Mouse (Mus musculus): Measurements from ENCODE around the gene Swi5. TPM values are rescaled to one million over a fixed set of nuclear protein-coding genes. Genes with fewer than 3 reads are reported as not detected.

Swi5 gene
- total RNA-seq, 2 experiments from 2014 or later: 320 to 438 TPM

DNA sequence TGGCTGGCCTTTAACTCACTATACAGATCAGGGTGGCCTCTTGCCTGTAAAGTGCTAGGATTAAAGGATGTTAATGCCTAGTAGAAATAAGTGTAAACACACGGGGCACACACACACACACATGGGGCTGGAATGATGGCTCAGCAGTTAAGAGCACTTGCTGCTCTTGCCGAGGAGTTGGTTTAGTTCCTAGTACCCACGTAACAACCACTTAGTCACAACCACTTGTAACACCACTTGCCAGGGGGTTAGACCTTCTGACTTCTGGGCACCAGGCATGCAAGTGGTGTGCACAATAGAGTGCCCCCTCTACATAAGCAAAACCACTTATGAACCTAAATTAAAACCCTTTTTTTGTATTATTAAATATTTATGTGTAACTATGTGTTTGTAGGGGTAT, 3.9 kb downstream of the Swi5 start:
- ATAC-seq (replicated peaks; ENCODE audit: low FRiP score, low TSS enrichment, poor library complexity, severe bottlenecking): no peak

DNA sequence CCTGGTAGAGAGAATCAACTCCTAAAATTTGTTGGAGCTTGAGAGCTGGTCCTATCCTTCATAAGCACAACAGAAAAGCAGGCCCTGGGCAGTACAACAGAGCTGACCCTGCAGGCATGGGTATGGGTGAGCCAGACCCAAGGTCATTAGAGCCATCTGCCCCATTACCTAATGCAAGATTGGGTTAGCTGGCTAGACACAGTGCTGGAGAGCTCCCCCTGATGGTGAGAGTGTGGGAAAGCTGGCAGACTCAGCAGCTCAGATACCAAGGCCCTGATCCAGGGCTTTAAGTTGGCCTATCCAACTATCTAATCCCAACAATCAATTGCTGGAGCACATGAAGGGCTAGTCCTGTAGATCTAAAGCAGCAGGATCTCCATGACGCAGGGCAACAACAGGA, 5.1 kb downstream of the Swi5 start:
- ATAC-seq (replicated peaks; ENCODE audit: low FRiP score, low TSS enrichment, poor library complexity, severe bottlenecking): peak; percentile 90

DNA sequence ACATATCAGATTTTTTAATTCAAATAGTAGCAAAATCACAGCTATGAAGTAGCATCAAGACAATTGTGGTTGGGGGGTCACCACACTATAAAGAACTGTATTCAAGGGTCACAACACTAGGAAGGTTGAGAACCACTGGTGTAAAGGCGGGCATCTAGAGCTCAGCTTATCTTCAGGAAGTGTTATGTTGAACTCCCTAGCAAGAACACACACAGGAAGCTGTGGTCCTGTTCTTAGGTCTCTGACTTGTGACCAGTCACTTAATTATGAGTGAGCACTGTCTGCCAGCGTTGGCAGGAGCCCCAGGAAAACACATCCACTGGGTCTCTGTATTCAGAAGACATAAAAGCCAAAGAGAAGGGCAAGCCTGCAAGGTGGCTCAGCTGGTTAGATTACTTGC, 5.6 kb downstream of the Swi5 start:
- no peak for ATAC-seq (replicated peaks; ENCODE audit: low FRiP score, low TSS enrichment, poor library complexity, severe bottlenecking)

DNA sequence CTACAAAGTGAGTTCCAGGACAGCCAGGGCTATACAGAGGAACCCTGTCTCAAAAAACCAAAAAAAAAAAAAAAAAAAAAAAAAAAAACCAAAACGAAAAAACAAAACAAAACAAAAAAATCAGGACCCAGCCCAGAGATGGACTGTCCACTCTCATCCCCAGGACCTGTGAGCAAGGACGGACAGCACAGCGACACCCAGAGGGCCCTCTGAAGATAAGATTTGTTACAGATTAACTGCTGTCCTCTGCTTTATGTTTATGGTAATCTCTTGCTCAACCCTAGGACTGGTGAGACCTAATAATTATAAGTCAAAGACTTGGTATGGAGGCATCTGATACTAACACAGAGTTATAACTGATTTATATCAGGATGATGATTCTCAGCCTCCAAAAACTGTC, 12.1 kb downstream of the Swi5 start:
- no peak for ATAC-seq (replicated peaks; ENCODE audit: low FRiP score, low TSS enrichment, poor library complexity, severe bottlenecking)

DNA sequence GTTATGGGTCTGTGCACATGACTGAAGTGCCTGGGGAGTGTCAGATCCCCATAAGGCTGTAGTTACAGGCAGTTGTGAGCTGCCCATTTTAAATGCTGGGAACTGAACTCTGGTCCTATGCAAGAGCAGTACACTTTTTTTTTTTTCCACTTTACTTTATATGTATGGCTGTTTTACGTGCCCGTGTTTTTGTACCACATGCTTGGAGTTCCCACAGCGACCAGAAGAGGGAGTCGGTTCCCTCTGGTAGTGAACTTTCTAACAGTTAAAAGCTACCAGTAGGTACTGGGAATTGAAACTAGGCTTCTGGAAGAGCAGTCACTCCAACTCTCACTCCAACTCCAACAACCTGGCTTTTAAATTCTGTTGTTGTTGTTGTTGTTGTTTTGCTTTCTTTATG, 27.2 kb downstream of the Swi5 start:
- ATAC-seq (replicated peaks; ENCODE audit: low FRiP score, low TSS enrichment, poor library complexity, severe bottlenecking): peak; percentile 49; the same call in 1 of the 2 replicates

DNA sequence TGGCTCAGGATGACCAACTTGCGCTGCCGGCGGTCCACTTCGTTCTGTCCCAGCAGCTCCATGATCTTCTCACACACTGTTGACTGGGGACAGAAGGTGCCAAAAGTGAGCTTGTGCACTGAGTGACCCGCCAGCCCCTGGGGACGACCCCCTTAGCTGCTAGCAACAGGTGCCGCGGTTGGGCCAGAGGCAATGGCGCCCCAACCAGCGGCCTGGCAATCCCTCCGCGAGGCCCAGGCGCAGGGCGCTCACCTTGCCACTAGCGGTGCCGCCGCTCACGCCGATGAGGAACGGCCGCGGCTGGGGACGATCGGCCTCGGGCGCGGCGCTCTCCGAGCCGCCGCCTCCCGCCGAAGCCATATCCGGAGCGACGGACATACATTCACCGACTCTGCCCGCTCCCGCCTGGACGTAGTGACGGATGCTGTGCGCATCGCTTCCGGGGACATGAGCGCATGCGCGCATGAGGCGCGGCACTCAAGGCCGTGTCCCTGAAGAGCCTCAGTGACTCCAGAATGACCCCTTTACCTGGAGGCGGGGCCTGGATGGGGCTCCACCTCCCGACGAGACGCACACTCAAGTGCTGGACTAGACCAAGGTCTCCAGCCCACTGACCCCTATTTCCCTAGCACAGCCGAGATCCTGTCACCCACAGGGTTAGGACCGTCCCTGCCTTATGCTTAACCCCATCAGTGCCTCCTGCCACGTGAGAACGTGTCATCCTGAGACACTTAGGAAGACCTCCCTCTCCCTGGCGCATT, 28.0 kb downstream of the Swi5 start, which contains the start of gene Uck1:
Gene Uck1 (minus strand): TSS at position 503 of the 761 bp plus-strand sequence.
- peak; percentile 89 for ATAC-seq (replicated peaks; ENCODE audit: low FRiP score, low TSS enrichment, poor library complexity, severe bottlenecking)

DNA sequence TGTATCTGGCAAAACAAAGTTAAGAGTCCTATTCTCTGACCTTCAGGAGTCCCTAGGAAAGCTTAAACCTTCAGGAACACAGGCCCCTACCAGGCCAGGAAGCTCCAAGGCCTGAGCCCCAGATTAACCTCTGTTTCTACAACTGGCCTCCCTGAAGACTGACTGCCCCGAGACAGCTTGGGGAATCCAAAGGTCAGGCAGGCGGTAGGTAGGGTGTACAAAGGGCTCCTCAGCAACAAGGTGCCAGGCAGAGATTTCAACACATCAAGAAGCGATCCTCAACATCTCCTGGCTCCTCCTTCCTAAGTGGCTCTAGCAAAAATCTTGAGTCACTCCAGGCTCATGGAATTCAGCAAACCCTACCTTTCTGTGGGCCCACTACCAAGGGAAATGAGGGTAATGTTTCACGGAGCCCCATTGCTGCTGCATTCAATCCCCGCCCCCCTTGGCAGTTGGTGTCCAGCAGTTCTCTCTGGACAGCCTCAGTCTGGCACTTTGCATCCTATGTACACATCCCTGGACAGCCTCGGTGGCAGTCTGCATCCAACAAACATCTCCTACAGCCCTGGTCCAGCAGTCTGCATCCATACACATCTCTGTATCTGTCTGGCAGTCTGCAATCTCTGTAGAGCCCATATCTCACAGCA, 28.9 kb downstream of the Swi5 start:
- ATAC-seq (replicated peaks; ENCODE audit: low FRiP score, low TSS enrichment, poor library complexity, severe bottlenecking): no peak

DNA sequence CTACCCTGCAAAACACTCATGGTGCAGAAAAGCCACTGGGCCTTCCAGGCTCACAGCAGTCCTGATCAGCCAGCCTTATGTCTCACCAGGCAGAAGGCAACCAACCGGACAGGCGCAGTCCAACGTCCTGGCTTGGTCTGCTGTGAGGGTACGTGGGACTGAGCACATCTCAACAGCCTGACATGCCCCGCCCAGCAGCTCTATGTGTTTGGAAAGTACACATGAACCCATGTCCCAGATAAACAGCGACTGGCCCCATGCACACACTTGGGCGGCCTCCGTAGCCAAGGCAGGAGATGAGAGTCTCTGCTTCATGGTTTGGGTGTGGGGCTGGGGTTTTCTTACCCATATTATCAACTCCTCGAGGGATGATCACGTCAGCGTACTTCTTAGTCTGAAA, 31.6 kb downstream of the Swi5 start:
- no peak for ATAC-seq (replicated peaks; ENCODE audit: low FRiP score, low TSS enrichment, poor library complexity, severe bottlenecking)

DNA sequence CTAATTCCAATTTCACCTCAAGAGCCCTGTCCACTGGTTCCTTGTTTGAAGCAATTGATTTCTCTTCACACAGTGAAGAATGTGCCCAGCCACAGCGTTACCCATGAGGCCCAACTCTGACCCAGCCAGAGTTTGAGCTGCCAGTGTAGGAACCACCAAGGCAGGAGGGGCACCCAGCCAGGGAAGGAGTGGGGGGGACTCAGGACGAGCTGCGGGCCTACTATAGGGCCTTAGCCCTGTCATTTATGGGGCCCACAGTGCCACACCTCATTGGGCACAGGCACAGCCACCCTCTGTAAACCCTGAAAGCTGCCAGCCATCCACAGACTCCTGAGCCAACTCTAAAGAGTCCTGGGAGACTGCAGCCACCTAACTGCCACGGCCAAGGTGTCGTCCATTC, 33.3 kb downstream of the Swi5 start:
- ATAC-seq (replicated peaks; ENCODE audit: low FRiP score, low TSS enrichment, poor library complexity, severe bottlenecking): no peak

DNA sequence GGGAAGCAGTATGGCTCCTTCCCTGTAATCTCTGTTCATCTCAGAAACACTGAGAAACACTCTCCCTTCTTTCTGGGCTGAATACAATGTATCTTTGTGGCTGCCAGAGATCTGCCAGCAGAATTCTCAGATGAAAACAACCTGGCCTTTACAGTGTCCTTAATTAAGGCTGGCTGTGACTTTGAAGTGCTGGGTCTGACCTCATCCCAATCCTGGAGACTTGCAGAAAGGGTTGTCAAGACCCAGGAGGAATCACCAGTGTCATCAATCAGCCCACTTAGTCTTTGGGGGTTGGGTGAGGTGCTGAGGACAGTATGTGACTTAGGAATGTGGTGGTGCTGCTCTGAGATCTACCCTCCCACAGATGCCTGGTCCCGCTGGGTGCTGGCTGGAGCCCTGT, 34.5 kb downstream of the Swi5 start:
- no peak for ATAC-seq (replicated peaks; ENCODE audit: low FRiP score, low TSS enrichment, poor library complexity, severe bottlenecking)

DNA sequence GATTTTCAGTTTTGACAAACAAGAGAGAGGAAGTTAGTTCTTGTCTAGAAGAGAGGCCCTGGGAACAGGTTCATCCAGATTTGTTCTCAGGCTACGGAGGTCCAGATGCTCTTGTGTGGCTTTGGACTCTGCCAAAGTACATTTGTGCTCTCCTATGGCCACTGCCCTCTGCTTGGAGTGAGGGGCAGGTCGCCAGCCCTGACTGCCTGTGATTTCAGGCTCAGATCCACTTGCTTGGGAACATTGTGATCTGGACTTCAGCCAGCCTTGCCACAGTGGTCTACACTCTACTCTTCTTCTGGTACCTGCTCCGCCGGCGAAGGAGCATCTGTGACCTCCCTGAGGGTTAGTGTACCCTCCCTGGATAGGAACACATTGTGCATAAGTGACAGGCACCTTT, 35.2 kb downstream of the Swi5 start:
- no peak for ATAC-seq (replicated peaks; ENCODE audit: low FRiP score, low TSS enrichment, poor library complexity, severe bottlenecking)

DNA sequence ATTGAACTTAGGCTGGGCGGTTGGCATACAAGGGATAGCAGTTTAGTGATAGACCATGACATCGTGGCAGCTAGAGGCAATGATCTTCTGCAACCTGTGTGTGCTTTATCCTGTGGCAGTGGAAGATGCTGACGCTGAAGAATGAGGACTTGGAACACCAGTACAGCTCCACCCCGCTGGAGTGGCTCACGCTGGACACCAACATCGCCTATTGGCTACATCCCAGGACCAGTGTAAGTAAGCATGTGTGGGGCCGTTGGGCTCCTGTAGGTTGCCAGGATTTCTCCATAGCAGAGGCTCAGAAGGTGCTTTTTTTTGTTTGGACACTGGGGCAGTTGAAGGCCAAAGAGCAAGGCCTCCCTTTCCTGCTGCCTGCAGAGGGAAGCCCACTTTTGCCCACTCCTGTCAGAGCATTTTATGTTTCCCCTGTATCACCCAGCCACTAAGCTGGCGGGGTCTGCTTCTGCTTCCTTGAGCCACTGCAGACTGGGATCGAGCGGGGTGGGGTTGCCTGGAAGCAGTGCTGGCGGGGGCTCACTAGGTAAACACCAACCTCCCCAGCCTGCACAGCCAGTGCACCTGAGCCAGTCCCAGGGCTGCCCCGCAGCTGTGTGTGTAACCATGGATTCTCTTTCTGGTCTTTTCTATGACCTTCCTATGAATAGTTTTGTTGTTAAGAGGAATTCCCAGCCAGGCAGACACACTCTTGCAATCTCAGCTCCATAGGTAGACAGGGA, 35.9 kb downstream of the Swi5 start:
- ATAC-seq (replicated peaks; ENCODE audit: low FRiP score, low TSS enrichment, poor library complexity, severe bottlenecking): no peak

DNA sequence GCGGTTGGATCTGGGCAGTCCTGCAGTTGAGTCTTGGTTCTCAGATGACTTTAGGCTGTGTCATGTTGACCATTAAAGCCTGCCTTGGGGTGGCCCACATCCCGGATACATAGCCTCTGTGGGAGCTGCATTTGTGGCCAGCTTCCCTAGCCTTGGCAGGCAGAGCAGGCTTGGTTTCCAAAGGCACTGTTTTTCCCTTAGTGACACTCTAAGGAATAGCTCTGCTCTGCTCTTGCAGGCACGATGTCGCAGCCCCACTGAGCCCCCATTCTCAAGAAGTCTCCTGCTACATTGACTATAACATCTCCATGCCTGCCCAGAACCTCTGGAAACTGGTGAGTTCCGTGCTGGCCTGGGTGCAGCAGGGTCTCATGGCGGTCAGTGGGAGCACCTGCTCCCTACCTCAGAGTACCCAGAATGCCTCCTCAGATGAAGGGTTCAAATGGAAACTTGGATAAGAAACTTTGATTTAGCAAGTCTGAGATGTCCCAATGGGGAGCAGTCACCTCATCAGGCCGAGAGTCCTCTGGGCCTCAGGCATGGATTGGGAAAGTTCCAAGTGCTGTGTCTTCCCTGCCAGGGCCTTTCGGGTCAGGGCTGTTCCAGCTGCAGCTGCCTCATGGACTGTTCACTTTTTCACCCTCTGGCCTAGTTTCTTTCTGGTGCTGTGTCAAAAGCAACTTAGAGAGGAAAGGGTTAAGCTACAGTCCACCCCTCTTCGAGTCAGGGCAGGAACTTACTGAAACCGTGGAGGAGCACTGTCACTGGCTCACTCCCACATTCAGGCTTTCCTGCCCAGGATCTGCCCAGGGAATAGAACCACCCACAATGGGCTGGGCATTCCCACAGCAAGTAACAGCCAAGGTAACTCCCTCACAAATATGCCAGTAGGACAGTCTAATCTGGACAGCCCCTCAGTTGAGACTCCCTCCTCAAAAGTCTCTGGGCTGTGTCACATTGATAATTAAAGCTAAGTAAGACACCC, 39.2 kb downstream of the Swi5 start:
- no peak for ATAC-seq (replicated peaks; ENCODE audit: low FRiP score, low TSS enrichment, poor library complexity, severe bottlenecking)

DNA sequence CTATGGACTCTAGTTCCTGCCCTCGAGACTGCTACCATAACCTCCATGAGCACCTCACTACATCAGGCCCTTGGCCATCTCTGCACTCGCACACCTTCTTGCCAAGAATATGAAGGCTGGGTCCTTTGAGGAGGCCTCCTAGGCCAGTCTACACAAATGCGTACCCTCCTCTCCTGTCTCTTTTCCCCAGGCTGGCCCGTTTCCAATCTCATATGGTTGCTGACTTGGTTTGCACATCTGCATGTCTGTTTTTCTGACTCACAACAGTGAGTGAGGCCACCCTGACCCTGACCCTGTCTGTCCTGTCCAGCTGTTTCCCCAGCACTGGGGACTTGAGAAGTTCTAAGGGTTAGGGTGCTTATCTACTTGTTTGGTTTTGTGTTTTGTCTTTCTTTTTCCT, 41.1 kb downstream of the Swi5 start:
- no peak for ATAC-seq (replicated peaks; ENCODE audit: low FRiP score, low TSS enrichment, poor library complexity, severe bottlenecking)

DNA sequence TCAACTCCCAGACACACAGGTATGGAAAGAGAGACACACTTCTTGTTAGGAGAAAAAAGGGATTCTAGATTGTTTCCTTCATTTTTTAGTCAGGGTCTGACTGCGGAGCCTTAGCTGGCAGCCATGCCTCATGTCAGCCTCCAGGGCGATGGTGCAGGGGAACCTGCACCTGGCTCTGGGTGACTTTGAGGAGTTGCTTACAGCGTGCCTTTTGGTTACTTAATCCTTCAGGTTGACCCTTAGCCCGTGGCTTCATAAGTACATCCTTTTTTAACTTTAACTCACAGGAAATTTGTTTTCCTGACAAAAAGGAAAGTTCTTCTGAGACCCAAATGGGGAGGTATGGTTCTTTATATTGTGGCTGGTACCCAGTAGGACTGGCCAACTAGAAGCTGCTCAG, 44.9 kb downstream of the Swi5 start:
- no peak for ATAC-seq (replicated peaks; ENCODE audit: low FRiP score, low TSS enrichment, poor library complexity, severe bottlenecking)

DNA sequence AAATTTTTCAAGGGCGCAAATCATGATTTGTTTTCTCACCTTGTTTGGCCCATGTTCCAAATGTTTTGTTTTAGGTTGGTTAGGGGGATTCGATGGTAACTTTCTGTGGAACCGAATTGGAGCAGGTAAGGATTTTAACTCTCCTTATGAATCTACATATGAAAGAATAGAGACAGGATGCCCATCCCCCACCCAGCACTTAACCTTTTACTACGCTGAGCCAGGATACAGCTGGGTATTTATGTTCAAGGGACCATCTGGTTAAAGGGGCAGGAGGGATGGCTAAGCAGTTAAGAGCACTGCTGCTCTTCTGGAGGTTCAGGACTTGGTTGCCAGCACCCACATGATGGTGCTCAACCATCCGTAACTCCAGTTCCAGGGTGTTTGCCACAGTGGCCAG, 47.3 kb downstream of the Swi5 start:
- no peak for ATAC-seq (replicated peaks; ENCODE audit: low FRiP score, low TSS enrichment, poor library complexity, severe bottlenecking)

DNA sequence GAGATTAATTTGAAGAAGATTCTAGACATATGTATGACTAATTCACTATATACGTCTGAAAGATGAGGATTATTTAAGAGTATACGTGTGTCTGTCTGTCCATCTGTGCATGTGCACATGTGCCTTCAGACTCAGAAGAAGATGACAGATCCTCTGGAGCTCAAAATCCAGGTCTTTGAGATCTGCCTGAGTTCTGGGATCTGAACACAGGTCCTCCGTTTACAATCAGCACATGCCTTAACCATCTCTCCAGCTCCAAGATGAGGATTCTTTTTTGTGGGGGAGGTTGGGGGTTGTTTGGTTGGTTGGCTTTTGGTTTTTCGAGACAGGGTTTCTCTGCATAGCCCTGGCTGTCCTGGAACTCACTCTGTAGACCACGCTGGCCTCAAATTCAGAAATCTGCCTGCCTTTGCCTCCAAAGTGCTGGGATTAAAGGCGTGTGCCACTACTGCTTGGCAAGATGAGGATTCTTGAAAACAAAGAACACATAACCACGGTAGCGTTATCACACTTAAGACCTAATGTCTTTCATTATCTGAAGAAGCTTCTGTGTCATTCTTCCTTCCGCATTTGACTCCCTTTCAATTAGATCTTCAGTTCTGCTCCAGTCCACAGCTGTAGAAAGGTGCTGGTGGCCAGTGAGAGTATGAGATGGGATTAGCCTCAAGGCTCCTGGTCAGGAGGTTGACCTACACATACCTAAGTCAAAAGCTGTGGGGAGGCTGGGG, 49.0 kb downstream of the Swi5 start:
- ATAC-seq (replicated peaks; ENCODE audit: low FRiP score, low TSS enrichment, poor library complexity, severe bottlenecking): no peak

DNA sequence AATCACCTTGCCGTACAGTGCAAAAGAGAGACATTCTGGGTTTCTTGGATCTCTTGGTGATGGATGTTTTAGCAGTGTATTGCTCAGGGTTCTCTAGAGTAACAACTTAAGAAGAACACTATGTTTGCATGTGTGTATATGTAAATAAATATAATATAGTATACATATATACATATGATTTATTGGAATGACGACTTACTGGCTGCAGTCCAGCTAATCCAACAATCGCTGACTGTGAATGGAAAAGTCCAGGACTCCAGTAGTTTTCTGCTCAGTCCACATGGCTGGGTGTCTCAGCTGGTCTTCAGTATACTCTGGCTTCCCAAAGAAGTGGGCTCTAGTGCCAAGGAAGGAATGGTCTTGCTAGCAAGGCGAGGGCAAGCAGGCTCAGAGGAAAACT, 50.3 kb downstream of the Swi5 start:
- ATAC-seq (replicated peaks; ENCODE audit: low FRiP score, low TSS enrichment, poor library complexity, severe bottlenecking): no peak

All from megakaryocyte-erythroid progenitor cell, adult 5-6 weeks (primary cell).